Mouse (Mus musculus) lung, embryonic 14.5 days (tissue): Measurements from ENCODE around the gene Irf2. TPM values are rescaled to one million over a fixed set of nuclear protein-coding genes. Genes with fewer than 3 reads are reported as not detected.

ENCODE experiments used
- ATAC-seq: fragments of 200-750 bp; cut with Nextera tagmentation; 2 replicates; pipeline ENCODE4 v1.8.0; 2017; ENCODE audit warnings: mild to moderate bottlenecking, moderate TSS enrichment, moderate library complexity; ENCODE audit not compliant: insufficient read depth
- DNase-seq: peaks from one replicate; pipeline ENCODE4 v3.0.0-alpha.2; 2015
- H3K27ac ChIP-seq: fragments of 300-500 bp; sonication (generic); 2 replicates; pipeline ENCODE4 v1.5.1; 2014; ENCODE audit warnings: low read depth, mild to moderate bottlenecking, moderate library complexity
- H3K27me3 ChIP-seq: fragments of 300-500 bp; sonication (generic); 2 replicates; pipeline ENCODE4 v1.6.1; 2014; ENCODE audit warnings: low read length, control low read depth; ENCODE audit not compliant: insufficient read depth
- H3K36me3 ChIP-seq: fragments of 300-500 bp; sonication (generic); 2 replicates; pipeline ENCODE4 v1.6.1; 2014; ENCODE audit warnings: control low read depth; ENCODE audit not compliant: insufficient read depth
- H3K4me1 ChIP-seq: fragments of 300-500 bp; sonication (generic); 2 replicates; pipeline ENCODE4 v1.6.1; 2014; ENCODE audit warnings: antibody characterized with exemption, control low read depth; ENCODE audit not compliant: insufficient read depth
- H3K4me2 ChIP-seq: fragments of 300-500 bp; sonication (generic); 2 replicates; pipeline ENCODE4 v1.6.1; 2014; ENCODE audit warnings: mild to moderate bottlenecking
- H3K4me3 ChIP-seq: fragments of 300-500 bp; sonication (generic); 2 replicates; pipeline ENCODE4 v1.5.1; 2014; ENCODE audit warnings: low read depth, low read length
- H3K9ac ChIP-seq: fragments of 300-500 bp; sonication (generic); 2 replicates; pipeline ENCODE4 v1.6.1; 2014
- H3K9me3 ChIP-seq: fragments of 300-500 bp; sonication (generic); 2 replicates; pipeline ENCODE4 v1.6.1; 2016; ENCODE audit warnings: low read depth, low read length, control low read depth
- CTCF ChIP-seq: IDR thresholded peaks from 2 replicates; pipeline ENCODE4 v1.5.1; 2016; ENCODE audit warnings: antibody characterized with exemption, low read depth
- WGBS: fragments of 180-500 bp; shearing (Covaris S2); extraction: QIAGEN DNeasy Blood & Tissue Kit; methylation state at CpG from one replicate; pipeline ENCODE4 v1.1.7; 2014; 5-methylcytosine and 5-hydroxymethylcytosine counted together
- polyA plus RNA-seq: library from polyadenylated mRNA; unstranded; fragments of >200 nt; fragmentation: Nextera tagmentation; extraction: Ambion mirVana; gene quantifications from 2 replicates; pipeline ENCODE4 v1.2.1, GENCODE M21; 2014

Gene Irf2
- polyA plus RNA-seq, 1 experiment from 2014 or later = 16.8 TPM

DNA sequence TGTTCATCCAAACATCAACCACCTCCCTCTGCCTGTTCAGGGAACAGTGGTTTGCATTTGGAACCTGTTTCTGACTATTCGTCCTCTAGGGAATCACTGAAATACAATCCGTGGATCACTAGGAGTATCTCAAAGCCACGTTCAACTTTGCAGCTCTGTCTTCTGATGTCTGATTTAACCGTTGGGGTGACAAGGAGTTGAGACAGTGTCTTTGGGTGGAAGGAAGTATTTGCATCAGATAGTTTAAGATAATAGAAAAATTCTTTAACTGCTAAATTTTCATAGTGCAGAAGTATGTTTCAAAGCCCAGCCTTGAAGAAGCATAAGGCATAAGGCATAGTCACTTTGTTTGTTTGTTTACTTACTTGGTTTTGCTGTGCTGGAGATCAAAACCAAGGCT, 100.9 kb downstream of the Irf2 start:
- ATAC-seq (no peak), DNase-seq (no peak)
- peaks cover 15% of the 10 kb centered on the region; the same call in 1 of the 2 replicates for H3K4me1 ChIP-seq
- H3K4me3 ChIP-seq = no peak overlapping the region
- H3K9me3 ChIP-seq = no peaks in the 10 kb centered on the region
- H3K27ac ChIP-seq = no peak overlapping the region
- TF ChIP-seq CTCF = no peak
- no peaks in the 10 kb centered on the region for H3K27me3 ChIP-seq
- peaks cover 31% of the 10 kb centered on the region for H3K36me3 ChIP-seq
- no peak overlapping the region for H3K4me2 ChIP-seq
- WGBS = 81% methylated on average over 4 of the region's 4 CpGs
- H3K9ac ChIP-seq = no peak overlapping the region

DNA sequence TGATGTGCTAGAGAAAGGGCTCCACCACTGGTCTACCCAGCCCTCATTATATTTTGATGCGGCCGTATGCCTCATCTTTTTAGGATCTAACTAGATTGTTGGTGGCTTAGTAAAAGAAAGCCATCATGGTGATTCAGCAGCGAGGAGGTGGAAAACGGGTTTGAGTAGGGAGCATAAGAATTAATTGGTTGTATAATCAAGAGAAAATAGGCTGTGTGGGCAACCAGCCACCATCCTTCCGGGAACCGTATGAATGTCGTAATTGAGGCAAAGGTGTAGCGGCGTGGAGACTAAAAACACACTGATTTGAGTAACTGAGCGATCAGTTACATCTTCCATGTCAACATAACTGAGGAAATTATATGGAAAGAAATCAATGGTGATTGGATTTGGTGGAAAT, 101.3 kb downstream of the Irf2 start:
- 94% methylated on average over 10 of the region's 10 CpGs for WGBS
- peaks cover 35% of the 10 kb centered on the region for H3K36me3 ChIP-seq
- DNase-seq = no peak
- no peak for TF ChIP-seq CTCF
- no peak for ATAC-seq
- no peak overlapping the region for H3K4me2 ChIP-seq
- H3K9me3 ChIP-seq = no peaks in the 10 kb centered on the region
- H3K27ac ChIP-seq = no peak overlapping the region
- no peak overlapping the region for H3K4me3 ChIP-seq
- H3K9ac ChIP-seq = no peak overlapping the region
- H3K27me3 ChIP-seq = no peaks in the 10 kb centered on the region
- peaks cover 15% of the 10 kb centered on the region; the same call in 1 of the 2 replicates for H3K4me1 ChIP-seq

DNA sequence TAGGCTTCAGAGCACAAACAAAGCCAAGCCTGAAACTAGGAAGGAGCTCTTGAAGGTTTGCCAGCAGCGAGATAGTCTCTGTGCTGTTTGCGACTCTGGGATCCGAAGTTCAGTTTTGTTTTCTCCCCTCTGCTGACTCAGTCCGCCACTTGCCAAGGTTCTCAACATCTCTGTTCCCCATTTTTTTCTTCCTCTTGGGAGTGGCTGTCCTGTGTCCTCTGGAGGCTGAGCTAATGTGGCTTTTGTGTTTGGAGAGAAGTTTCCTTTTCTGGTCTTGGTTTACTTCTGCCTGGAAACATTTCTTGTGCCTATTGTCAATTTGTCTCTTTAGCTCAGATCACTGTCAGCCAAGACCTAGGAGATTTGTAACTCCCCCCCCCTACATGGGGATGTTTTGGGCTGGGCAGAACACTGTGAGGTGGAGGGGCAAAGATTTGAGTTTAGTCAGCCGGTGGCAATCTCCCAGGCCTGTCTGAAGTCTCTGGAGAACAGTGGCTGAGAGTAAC, 103.2 kb downstream of the Irf2 start:
- TF ChIP-seq CTCF = no peak
- 47% methylated on average over 5 of the region's 5 CpGs for WGBS
- H3K9me3 ChIP-seq = no peaks in the 10 kb centered on the region
- peaks cover 15% of the 10 kb centered on the region; the same call in 1 of the 2 replicates for H3K4me1 ChIP-seq
- 0 out of 2 replicates have a peak overlapping the region, but pooled peaks have one; percentile 9 for H3K9ac ChIP-seq
- H3K27me3 ChIP-seq = no peaks in the 10 kb centered on the region
- DNase-seq (peak; percentile 56), ATAC-seq (no peak; the same call in 1 of the 2 replicates)
- no peak overlapping the region for H3K4me3 ChIP-seq
- peak overlapping the region; percentile 84 for H3K27ac ChIP-seq
- H3K4me2 ChIP-seq = no peak overlapping the region; the same call in 1 of the 2 replicates
- H3K36me3 ChIP-seq = peaks cover 37% of the 10 kb centered on the region

DNA sequence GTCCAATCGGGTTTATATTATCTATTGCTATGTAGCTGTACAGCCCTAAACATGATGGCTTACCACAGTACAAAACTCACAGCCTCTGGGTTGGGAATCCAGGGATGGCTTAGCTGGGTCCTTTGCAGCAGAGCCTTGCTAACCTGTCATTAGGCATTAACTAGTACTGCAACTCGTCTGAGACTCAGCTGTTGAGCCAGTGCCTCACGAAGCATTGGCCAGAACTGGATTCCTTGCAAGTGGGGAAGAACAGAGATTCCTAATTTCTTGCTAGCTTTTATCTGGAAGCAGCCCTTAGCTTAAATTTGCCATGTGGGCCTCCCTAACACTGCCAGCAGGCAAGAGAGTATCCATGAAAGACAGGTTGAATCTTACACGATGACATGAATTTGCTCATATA, 104.3 kb downstream of the Irf2 start:
- Histone ChIP-seq H3K4me1 (peaks cover 15% of the 10 kb centered on the region; the same call in 1 of the 2 replicates), H3K4me3 (no peak overlapping the region), H3K27ac (peak overlapping the region; percentile 66; the same call in 1 of the 2 replicates), H3K9me3 (no peaks in the 10 kb centered on the region), H3K4me2 (no peak overlapping the region), H3K36me3 (peaks cover 33% of the 10 kb centered on the region), H3K27me3 (no peaks in the 10 kb centered on the region), H3K9ac (no peak overlapping the region)
- DNase-seq (no peak), ATAC-seq (no peak)
- TF ChIP-seq CTCF = no peak
- 75% methylated on average over 4 of the region's 4 CpGs for WGBS

DNA sequence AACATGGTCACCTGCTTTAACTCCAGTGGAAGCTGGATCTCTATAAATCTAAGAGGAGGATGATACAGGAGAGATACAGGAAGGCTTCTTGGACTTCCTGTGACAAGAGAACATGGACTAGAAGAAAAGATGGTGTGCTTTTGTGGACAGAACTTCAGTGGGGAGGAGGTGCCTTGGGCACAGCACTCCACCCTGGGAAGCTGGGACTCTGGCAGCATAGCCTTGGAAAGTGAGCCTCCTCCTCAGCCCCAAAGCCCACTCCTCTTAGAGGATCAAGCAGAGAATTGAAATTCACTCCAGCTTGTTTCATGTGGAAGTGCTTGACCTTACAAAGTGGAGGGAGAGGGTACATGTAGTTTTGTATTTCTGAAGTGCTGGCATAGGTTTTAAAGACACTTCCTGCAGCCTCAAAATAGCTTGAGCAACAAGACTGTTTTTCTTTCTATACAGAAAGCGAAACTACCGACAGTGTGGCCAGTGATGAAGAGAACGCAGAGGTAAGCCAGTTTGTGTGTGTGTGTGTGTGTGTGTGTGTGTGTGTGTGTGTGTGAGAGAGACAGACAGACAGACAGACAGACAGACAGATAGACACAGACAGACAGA, 104.9 kb downstream of the Irf2 start:
- peak overlapping the region; percentile 10; the same call in 1 of the 2 replicates for H3K4me2 ChIP-seq
- H3K4me3 ChIP-seq = no peak overlapping the region
- peaks cover 15% of the 10 kb centered on the region; the same call in 1 of the 2 replicates for H3K4me1 ChIP-seq
- H3K9ac ChIP-seq = no peak overlapping the region
- 63% methylated on average over 3 of the region's 3 CpGs for whole genome bisulfite sequencing
- no peaks in the 10 kb centered on the region for H3K9me3 ChIP-seq
- H3K36me3 ChIP-seq = peaks cover 29% of the 10 kb centered on the region
- TF ChIP-seq CTCF = no peak
- peak overlapping the region; percentile 83 for H3K27ac ChIP-seq
- DNase-seq = no peak
- H3K27me3 ChIP-seq = no peaks in the 10 kb centered on the region
- no peak for ATAC-seq

DNA sequence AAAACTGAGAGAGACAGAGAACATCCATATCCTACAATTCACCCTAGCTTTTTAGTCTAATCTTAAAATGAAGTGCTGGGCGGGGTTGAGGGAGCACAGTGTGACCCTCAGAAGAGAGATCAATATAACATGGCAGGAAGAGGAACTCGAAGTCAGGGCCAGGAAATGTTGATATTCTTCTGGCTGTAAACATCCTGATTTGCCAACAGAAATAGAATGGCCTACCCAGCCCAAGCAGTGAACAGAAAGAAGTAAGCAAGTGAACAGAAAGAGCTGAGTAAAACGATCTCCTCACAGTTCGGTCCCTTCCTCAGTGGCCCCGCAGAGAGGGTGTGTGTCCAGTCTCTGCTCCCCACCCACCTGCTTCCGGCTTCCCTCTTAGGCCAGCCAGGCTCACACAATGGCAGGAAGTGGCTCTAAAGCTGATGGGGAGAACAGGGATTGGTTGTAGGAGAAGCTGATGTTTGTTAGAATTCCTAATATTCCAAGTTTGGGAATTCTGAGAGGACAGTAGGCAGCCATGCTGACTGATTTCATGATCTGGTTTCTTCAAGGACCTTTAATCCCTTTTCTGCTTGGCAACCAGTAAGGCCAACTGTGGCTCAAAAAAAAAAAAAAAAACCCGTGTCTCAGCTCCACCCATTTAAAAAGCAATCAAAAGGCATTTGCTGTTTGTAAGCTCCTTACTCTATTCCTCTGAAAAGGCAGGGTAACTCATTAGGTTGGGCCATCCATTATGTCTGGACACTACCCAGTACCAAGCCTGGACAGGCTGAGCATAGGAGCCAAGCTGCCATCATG, 105.6 kb downstream of the Irf2 start:
- peak; percentile 57; the same call in 1 of the 2 replicates for ATAC-seq

DNA sequence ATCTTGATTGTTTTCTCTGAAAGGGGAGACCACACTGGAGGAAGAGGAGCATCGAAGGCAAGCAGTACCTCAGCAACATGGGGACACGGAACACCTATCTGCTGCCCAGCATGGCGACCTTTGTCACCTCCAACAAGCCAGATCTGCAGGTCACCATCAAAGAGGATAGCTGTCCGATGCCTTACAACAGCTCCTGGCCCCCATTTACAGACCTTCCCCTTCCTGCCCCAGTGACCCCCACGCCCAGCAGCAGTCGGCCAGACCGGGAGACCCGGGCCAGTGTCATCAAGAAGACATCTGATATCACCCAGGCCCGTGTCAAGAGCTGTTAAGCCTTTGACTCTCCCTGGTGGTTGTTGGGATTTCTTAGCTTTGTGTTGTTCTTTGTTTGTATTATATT, 106.4 kb downstream of the Irf2 start:
- Histone ChIP-seq H3K9ac (no peak overlapping the region), H3K27me3 (no peaks in the 10 kb centered on the region), H3K4me2 (no peak overlapping the region), H3K27ac (peak overlapping the region; percentile 83), H3K9me3 (no peaks in the 10 kb centered on the region), H3K4me1 (peaks cover 15% of the 10 kb centered on the region; the same call in 1 of the 2 replicates), H3K36me3 (peaks cover 21% of the 10 kb centered on the region), H3K4me3 (no peak overlapping the region)
- WGBS = 82% methylated on average over 9 of the region's 9 CpGs
- DNase-seq = no peak
- TF ChIP-seq CTCF = no peak
- ATAC-seq = no peak

More for the DNA sequence above, 105.6 kb downstream of the Irf2 start:
- Histone ChIP-seq H3K9ac (no peak overlapping the region), H3K27ac (peak overlapping the region; percentile 83), H3K4me1 (peaks cover 15% of the 10 kb centered on the region; the same call in 1 of the 2 replicates), H3K36me3 (peaks cover 22% of the 10 kb centered on the region), H3K4me2 (no peak overlapping the region), H3K27me3 (no peaks in the 10 kb centered on the region), H3K4me3 (no peak overlapping the region), H3K9me3 (no peaks in the 10 kb centered on the region)
- no peak for TF ChIP-seq CTCF
- WGBS = 51% methylated on average over 7 of the region's 7 CpGs
- DNase-seq = peak; percentile 69
